Mouse (Mus musculus) kidney, adult 2 months (tissue): ENCODE data around the gene Cadm3. TPM values are rescaled to one million over a fixed set of nuclear protein-coding genes. Genes with fewer than 3 reads are reported as not detected.
A peak's percentile ranks its signal among the peaks of the same experiment; 100 is the strongest.

Experiments
- DNase-seq: peaks from one replicate; pipeline ENCODE4 v3.0.0; 2021
- H3K27ac ChIP-seq: fragments of 200-500 bp; 2 replicates; pipeline ENCODE4 v1.5.1; 2012; ENCODE audit warnings: low read depth, low read length, control low read depth, inconsistent platforms; ENCODE audit not compliant: insufficient read depth
- H3K27me3 ChIP-seq: fragments of 200-500 bp; replicated peaks from 2 replicates; pipeline ENCODE4 v1.6.1; 2012; ENCODE audit warnings: mild to moderate bottlenecking, moderate library complexity, low read length, inconsistent platforms; ENCODE audit not compliant: control insufficient read depth, insufficient read depth
- H3K36me3 ChIP-seq: fragments of 200-500 bp; 2 replicates; pipeline ENCODE4 v1.6.1; 2012; ENCODE audit warnings: mild to moderate bottlenecking, moderate library complexity, low read length, inconsistent platforms; ENCODE audit not compliant: control insufficient read depth, insufficient read depth
- H3K4me1 ChIP-seq: fragments of 200-500 bp; 2 replicates; pipeline ENCODE4 v1.6.1; 2011; ENCODE audit warnings: low read length; ENCODE audit not compliant: control insufficient read depth, insufficient read depth
- H3K4me3 ChIP-seq: fragments of 200-500 bp; 2 replicates; pipeline ENCODE4 v1.5.1; 2011; ENCODE audit warnings: mild to moderate bottlenecking, low read depth, low read length, control low read depth; ENCODE audit not compliant: insufficient read depth
- CTCF ChIP-seq: fragments of 200-500 bp; conservative IDR thresholded peaks from 2 replicates; pipeline ENCODE4 v1.5.1; 2011; ENCODE audit warnings: low read depth, mild to moderate bottlenecking, control low read depth, low read length, moderate library complexity, mixed read lengths; ENCODE audit not compliant: insufficient read depth, insufficient read length
- POLR2A ChIP-seq: fragments of 200-500 bp; IDR thresholded peaks from one replicate; pipeline ENCODE4 v1.6.1; 2011; ENCODE audit warnings: low read depth, low read length, control low read depth
- WGBS: fragments of 180-500 bp; shearing (Covaris S2); methylation state at CpG from one replicate; pipeline ENCODE4 v1.1.7; 2018; 5-methylcytosine and 5-hydroxymethylcytosine counted together
- polyA plus RNA-seq: library from polyadenylated mRNA; depleted of rRNA; stranded (reverse); fragments of >200 nt; gene quantifications from 2 replicates; pipeline ENCODE4 v1.2.3, GENCODE M21; 2012

The Cadm3 gene
- polyA plus RNA-seq, 1 experiment: 2.4 TPM

GRCm38 (mm10) chr1:173357799-173358198, 9.7 kb downstream of the Cadm3 start:
- no peak overlapping the region for H3K27ac ChIP-seq
- 26% methylated on average over 4 of the region's 4 CpGs for WGBS
- H3K36me3 ChIP-seq: no peaks in the 10 kb centered on the region
- H3K27me3 ChIP-seq: no peaks in the 10 kb centered on the region
- no peak overlapping the region for H3K4me3 ChIP-seq
- H3K4me1 ChIP-seq: no peaks in the 10 kb centered on the region
- TF ChIP-seq POLR2A (no peak), CTCF (no peak)
- DNase-seq: no peak

- Histone ChIP-seq H3K27ac (no peak overlapping the region), H3K4me3 (no peak overlapping the region), H3K36me3 (no peaks in the 10 kb centered on the region), H3K4me1 (no peaks in the 10 kb centered on the region), H3K27me3 (no peaks in the 10 kb centered on the region)
- no peak for TF ChIP-seq POLR2A
- no peak for TF ChIP-seq CTCF
- DNase-seq: no peak
- 95% methylated on average over 2 of the region's 2 CpGs for WGBS
Observed at GRCm38 (mm10) chr1:173356699-173357098, 10.8 kb downstream of the Cadm3 start.

GRCm38 (mm10) chr1:173355107-173355846, 12.2 kb downstream of the Cadm3 start:
- 76% methylated on average over 7 of the region's 7 CpGs for WGBS
- H3K27ac ChIP-seq: no peak overlapping the region

GRCm38 (mm10) chr1:173350372-173350957, 17.0 kb downstream of the Cadm3 start, which contains the start of gene Aim2:
Gene Aim2 (plus strand): TSS chr1:173350879.
- no peak for DNase-seq
- Histone ChIP-seq H3K4me1 (no peaks in the 10 kb centered on the region), H3K36me3 (no peaks in the 10 kb centered on the region), H3K27me3 (no peaks in the 10 kb centered on the region), H3K27ac (no peak within 1 kb of the TSS), H3K4me3 (no peak within 1 kb of the TSS)
- 13% methylated on average over 10 of the region's 10 CpGs for WGBS
- no peak for TF ChIP-seq CTCF
- TF ChIP-seq POLR2A: no peak

More at GRCm38 (mm10) chr1:173355107-173355846, 12.2 kb downstream of the Cadm3 start:
- no peak for DNase-seq
- TF ChIP-seq CTCF (no peak), POLR2A (no peak)
- no peak overlapping the region for H3K4me3 ChIP-seq
- no peaks in the 10 kb centered on the region for H3K36me3 ChIP-seq
- H3K27me3 ChIP-seq: no peaks in the 10 kb centered on the region
- H3K4me1 ChIP-seq: no peaks in the 10 kb centered on the region

GRCm38 (mm10) chr1:173349946-173350345, 17.5 kb downstream of the Cadm3 start:
- TF ChIP-seq POLR2A: no peak
- WGBS: 2% methylated on average over 6 of the region's 6 CpGs
- peak; percentile 7 for DNase-seq
- no peak overlapping the region for H3K27ac ChIP-seq
- no peaks in the 10 kb centered on the region for H3K4me1 ChIP-seq
- H3K4me3 ChIP-seq: no peak overlapping the region
- H3K36me3 ChIP-seq: no peaks in the 10 kb centered on the region
- H3K27me3 ChIP-seq: no peaks in the 10 kb centered on the region

- H3K4me1 ChIP-seq: no peaks in the 10 kb centered on the region
- no peak for TF ChIP-seq POLR2A
- no peak for TF ChIP-seq CTCF
- WGBS: 64% methylated on average over 5 of the region's 5 CpGs
- DNase-seq: no peak
- no peak overlapping the region for H3K27ac ChIP-seq
- no peaks in the 10 kb centered on the region for H3K27me3 ChIP-seq
- no peaks in the 10 kb centered on the region for H3K36me3 ChIP-seq
- H3K4me3 ChIP-seq: no peak overlapping the region
Observed at GRCm38 (mm10) chr1:173349192-173349591, 18.3 kb downstream of the Cadm3 start.

GRCm38 (mm10) chr1:173348527-173348926, 19.0 kb downstream of the Cadm3 start:
- Histone ChIP-seq H3K4me1 (no peaks in the 10 kb centered on the region), H3K27ac (no peak overlapping the region), H3K36me3 (no peaks in the 10 kb centered on the region), H3K4me3 (no peak overlapping the region), H3K27me3 (no peaks in the 10 kb centered on the region)
- 3% methylated on average over 1 of the region's 1 CpGs for WGBS
- no peak for DNase-seq
- TF ChIP-seq POLR2A (no peak), CTCF (no peak)
